Mouse (Mus musculus) stomach, postnatal 0 days (tissue): ENCODE measurements around the gene Slc26a10. TPM values are rescaled to one million over a fixed set of nuclear protein-coding genes. Genes with fewer than 3 reads are reported as not detected.

ENCODE experiments used
- ATAC-seq: fragments of 200-750 bp; cut with Nextera tagmentation; 2 replicates; pipeline ENCODE4 v1.8.0; 2017; ENCODE audit not compliant: low FRiP score, low TSS enrichment
- DNase-seq: peaks from one replicate; pipeline ENCODE4 v3.0.0-alpha.2; 2016; ENCODE audit warnings: low spot score
- H3K27ac ChIP-seq: fragments of 300-500 bp; sonication (generic); replicated peaks from 2 replicates; pipeline ENCODE4 v1.5.1; 2014; ENCODE audit warnings: mild to moderate bottlenecking, control low read depth
- H3K27me3 ChIP-seq: fragments of 300-500 bp; sonication (generic); 2 replicates; pipeline ENCODE4 v1.6.1; 2014; ENCODE audit warnings: low read length; ENCODE audit not compliant: control insufficient read depth, insufficient read depth
- H3K36me3 ChIP-seq: fragments of 300-500 bp; sonication (generic); 2 replicates; pipeline ENCODE4 v1.6.1; 2014; ENCODE audit warnings: low read length, mixed read lengths; ENCODE audit not compliant: control insufficient read depth, insufficient read depth
- H3K4me1 ChIP-seq: fragments of 300-500 bp; sonication (generic); replicated peaks from 2 replicates; pipeline ENCODE4 v1.6.1; 2014; ENCODE audit warnings: antibody characterized with exemption; ENCODE audit not compliant: control insufficient read depth, insufficient read depth
- H3K4me2 ChIP-seq: fragments of 300-500 bp; sonication (generic); replicated peaks from 2 replicates; pipeline ENCODE4 v1.6.1; 2014; ENCODE audit warnings: low read depth, mild to moderate bottlenecking, control low read depth, moderate library complexity
- H3K4me3 ChIP-seq: fragments of 300-500 bp; sonication (generic); 2 replicates; pipeline ENCODE4 v1.5.1; 2014; ENCODE audit warnings: low read depth, low read length, control low read depth
- H3K9ac ChIP-seq: fragments of 300-500 bp; sonication (generic); 2 replicates; pipeline ENCODE4 v1.6.1; 2014; ENCODE audit warnings: mild to moderate bottlenecking, low read length, control low read depth, mixed read lengths
- H3K9me3 ChIP-seq: fragments of 300-500 bp; sonication (generic); 2 replicates; pipeline ENCODE4 v1.6.1; 2016; ENCODE audit warnings: low read length; ENCODE audit not compliant: control insufficient read depth
- CTCF ChIP-seq: IDR thresholded peaks from 2 replicates; pipeline ENCODE4 v1.5.1; 2016; ENCODE audit warnings: antibody characterized with exemption, low read depth, mild to moderate bottlenecking, moderate library complexity
- EP300 ChIP-seq: optimal IDR thresholded peaks from 2 replicates; pipeline ENCODE3; 2016; ENCODE audit warnings: antibody characterized with exemption
- WGBS: fragments of 180-500 bp; shearing (Covaris S2); extraction: QIAGEN DNeasy Blood & Tissue Kit; methylation state at CpG from one replicate; pipeline ENCODE4 v1.1.7; 2014; 5-methylcytosine and 5-hydroxymethylcytosine counted together
- polyA plus RNA-seq: library from polyadenylated mRNA; unstranded; fragments of >200 nt; fragmentation: Nextera tagmentation; extraction: Ambion mirVana; gene quantifications from 2 replicates; pipeline ENCODE4 v1.2.1, GENCODE M21; 2015

The Slc26a10 gene
- polyA plus RNA-seq, 1 experiment from 2014 or later, result 0.70 TPM

DNA sequence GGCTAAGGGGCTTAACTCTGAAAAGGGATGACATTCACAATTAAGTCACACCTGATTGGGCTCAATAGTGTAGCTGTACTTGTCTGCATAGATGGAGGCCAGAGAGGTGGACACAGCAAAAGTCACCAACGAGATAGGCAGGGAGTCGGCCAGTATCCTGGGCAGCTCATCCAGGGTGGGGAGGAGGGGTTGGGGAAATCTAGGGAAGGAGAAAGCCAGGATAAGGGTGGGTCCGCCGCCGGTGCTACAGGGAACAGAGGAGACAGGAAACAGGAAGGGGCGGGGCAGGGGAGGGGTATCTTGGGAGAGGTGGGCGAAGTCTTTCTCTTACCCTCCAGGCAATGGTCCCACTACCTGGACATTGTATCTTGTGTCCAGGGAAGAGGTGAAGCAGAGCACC, 3.7 kb downstream of the Slc26a10 start:
- Histone ChIP-seq H3K27me3 (no peaks in the 10 kb centered on the region; the same call in 1 of the 2 replicates), H3K4me3 (no peak overlapping the region), H3K27ac (no peak overlapping the region), H3K9me3 (no peaks in the 10 kb centered on the region), H3K9ac (no peak overlapping the region), H3K4me2 (no peak overlapping the region), H3K36me3 (no peaks in the 10 kb centered on the region), H3K4me1 (peaks cover 4% of the 10 kb centered on the region; the same call in 1 of the 2 replicates)
- DNase-seq (no peak), ATAC-seq (no peak)
- TF ChIP-seq EP300, result no peak
- no peak for TF ChIP-seq CTCF
- WGBS, result 11% methylated on average over 7 of the region's 7 CpGs

DNA sequence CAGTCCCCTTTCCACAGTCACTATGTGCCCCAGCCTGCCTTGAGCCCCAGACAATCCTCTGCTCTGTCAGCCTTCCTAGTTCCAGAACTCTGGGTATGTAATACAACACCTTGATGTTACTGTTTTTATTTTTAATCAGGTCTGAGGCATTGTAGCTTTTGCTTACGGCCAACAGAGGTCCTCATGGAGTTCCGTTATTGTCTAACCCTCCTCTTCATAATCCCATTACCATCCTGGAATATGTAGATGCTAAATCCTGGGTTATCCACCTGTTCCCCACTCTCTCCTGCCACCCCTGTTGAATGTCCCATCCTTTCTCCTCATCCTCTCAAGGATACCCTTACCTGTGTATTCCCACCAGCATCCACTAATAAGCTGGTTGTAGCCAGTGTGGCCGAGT, 4.2 kb downstream of the Slc26a10 start:
- no peak for ATAC-seq
- Histone ChIP-seq H3K4me2 (no peak overlapping the region), H3K9me3 (no peaks in the 10 kb centered on the region), H3K27me3 (no peaks in the 10 kb centered on the region; the same call in 1 of the 2 replicates), H3K36me3 (no peaks in the 10 kb centered on the region), H3K9ac (no peak overlapping the region), H3K4me3 (no peak overlapping the region), H3K27ac (no peak overlapping the region), H3K4me1 (peaks cover 4% of the 10 kb centered on the region; the same call in 1 of the 2 replicates)
- DNase-seq, result no peak
- WGBS, result 42% methylated on average over 3 of the region's 3 CpGs
- no peak for TF ChIP-seq EP300
- TF ChIP-seq CTCF, result peak; percentile 30

DNA sequence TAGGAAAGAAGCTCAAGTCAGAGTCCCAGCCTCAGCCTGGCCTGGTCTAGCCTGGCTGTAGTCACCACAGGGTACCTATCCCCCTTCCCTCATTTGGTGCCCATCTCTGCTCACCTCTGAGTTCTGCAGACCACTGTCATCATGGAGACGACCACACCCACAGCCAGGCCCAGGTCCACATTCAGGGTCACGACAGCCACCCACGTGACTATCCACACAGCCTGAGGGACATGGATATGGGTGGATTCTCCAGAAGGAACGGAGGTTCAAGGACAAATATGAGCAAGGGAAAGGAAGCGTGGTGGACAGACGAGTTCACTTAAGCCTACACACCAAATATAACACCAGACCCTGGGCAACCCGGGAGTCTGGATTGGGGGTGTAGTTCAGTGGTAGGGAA, 6.3 kb downstream of the Slc26a10 start:
- H3K4me2 ChIP-seq, result no peak overlapping the region
- no peak overlapping the region for H3K27ac ChIP-seq
- no peaks in the 10 kb centered on the region for H3K36me3 ChIP-seq
- no peaks in the 10 kb centered on the region; the same call in 1 of the 2 replicates for H3K27me3 ChIP-seq
- DNase-seq (no peak), ATAC-seq (no peak)
- no peak overlapping the region for H3K4me3 ChIP-seq
- H3K9ac ChIP-seq, result no peak overlapping the region
- H3K4me1 ChIP-seq, result peaks cover 6% of the 10 kb centered on the region; the same call in 1 of the 2 replicates
- WGBS, result 76% methylated on average over 7 of the region's 7 CpGs
- no peaks in the 10 kb centered on the region for H3K9me3 ChIP-seq
- TF ChIP-seq CTCF (no peak), EP300 (no peak)

DNA sequence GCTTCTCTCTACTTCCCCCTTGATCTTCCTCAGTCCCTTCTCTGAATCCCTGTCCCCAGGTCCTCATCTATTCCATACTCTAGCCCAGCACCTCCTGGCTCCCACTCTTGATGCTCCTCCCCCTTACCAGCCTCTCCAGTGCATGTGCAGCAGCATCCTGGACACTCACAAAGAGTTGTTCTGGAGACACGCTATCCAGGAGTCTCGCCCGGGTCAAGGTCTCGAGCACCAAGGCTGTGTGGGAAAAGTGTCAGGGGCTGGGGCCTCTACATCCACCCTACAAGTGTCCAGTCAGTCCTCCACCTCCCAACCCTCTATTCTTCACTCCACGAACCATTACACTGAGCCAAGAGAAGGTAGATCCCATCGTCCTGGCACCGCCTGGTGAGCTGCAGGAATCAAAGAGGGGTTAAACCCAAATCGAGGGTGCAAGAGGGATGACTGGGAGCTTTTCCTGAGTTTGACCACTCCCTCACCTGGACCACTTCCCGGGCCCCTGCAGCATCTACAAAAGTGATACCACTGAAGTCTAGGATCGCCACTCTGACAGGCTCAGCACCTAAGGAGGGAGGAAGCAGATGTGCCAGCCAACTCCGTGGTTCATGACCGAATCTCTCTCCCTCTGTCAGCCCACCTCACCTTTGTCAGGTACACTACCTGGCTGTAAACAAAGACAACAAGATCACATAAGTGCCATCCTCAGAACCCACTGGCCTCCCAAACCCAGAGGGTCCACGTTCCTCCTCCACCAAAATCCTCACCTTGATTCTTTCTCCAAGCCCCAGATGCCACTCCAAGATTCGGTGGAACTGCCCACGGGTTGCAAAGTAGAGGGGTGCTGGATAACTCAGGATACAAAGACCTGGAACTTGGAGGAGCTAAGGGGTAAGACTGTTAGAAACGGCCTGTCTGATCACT, 7.0 kb downstream of the Slc26a10 start:
- no peak for DNase-seq
- ATAC-seq, result no peak
- H3K9me3 ChIP-seq, result no peaks in the 10 kb centered on the region
- H3K4me3 ChIP-seq, result no peak overlapping the region
- no peaks in the 10 kb centered on the region for H3K36me3 ChIP-seq
- H3K27ac ChIP-seq, result no peak overlapping the region
- WGBS, result 82% methylated on average over 16 of the region's 16 CpGs
- no peak overlapping the region for H3K4me2 ChIP-seq
- TF ChIP-seq EP300 (no peak), CTCF (no peak)
- H3K27me3 ChIP-seq, result no peaks in the 10 kb centered on the region; the same call in 1 of the 2 replicates
- peaks cover 6% of the 10 kb centered on the region; the same call in 1 of the 2 replicates for H3K4me1 ChIP-seq
- H3K9ac ChIP-seq, result no peak overlapping the region

DNA sequence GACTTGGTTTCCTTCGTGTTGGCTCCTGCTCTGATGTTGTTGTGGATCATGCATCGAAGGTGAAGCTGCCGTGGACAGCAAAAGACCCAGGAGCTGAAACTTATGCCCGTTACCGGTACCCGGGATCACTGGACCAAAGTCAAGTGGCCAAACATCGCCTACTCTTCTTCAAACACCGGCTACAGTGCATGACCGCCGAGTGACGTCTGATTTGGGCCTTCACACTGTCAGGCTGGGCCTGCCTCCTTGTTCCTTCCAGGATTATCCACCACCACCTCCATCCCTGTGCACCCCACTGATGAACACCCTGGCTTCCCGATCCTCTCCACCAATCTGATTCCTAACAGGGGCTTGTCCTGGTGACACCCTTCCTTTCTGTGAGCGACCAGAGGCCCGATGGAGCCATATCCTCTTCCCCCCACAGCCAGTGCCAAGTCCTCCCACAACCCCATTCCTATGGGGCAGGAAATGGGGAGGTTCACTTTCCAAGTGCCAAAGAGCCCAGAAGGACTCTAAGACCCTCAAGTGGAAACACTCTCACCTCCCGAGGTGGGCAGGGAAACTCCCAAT, 8.7 kb downstream of the Slc26a10 start:
- Histone ChIP-seq H3K9ac (no peak overlapping the region), H3K4me2 (no peak overlapping the region), H3K9me3 (no peaks in the 10 kb centered on the region), H3K4me1 (0 out of 2 replicates have a peak, but pooled peaks cover 2% of the 10 kb centered on the region), H3K36me3 (no peaks in the 10 kb centered on the region), H3K27ac (no peak overlapping the region), H3K4me3 (no peak overlapping the region), H3K27me3 (no peaks in the 10 kb centered on the region)
- TF ChIP-seq CTCF (no peak), EP300 (no peak)
- 84% methylated on average over 15 of the region's 15 CpGs for WGBS
- ATAC-seq, result no peak
- DNase-seq, result no peak
